ENCODE assay signal across 31 mouse cellular contexts in the genomic region with DNA sequence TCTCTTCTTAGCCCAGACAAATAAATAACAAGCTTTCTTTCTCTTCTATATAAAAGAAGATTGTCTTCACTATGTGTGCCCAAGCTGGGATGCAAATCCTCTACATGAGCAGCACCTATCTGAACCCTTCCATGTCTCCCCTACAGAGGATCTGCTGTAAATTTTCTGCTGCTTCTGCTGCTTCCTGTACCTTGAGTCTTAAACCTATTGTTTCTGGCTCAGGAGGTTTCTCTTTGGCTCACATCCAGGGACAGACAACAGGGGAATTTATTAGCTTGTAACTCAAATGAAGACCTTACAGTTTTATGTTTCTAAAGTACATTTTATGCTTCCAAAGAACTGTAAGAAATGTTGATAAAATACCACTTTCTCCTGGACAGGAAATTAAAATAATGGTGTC. TPM values are rescaled to one million over a fixed set of nuclear protein-coding genes. Genes with fewer than 3 reads are reported as not detected.
DNase-seq lines count a peak whose midpoint lies in the region; ATAC-seq lines count a peak whose summit lies in the region.
"Had no signal": no experiment of that assay in that cellular context is flagged by ENCODE, and none has a peak within 500 bp of the region (broad histone marks: within the 10 kb centered on the region; RNA-seq: fewer than 3 reads in every experiment).

No protein-coding gene starts in this region.

- no peak overlapping the region for H3K27ac ChIP-seq in embryonic facial prominence, embryonic 14.5 days (replicated peaks; ENCODE audit: low read depth, low read length)
- no peak overlapping the region for H3K27ac ChIP-seq in embryonic facial prominence, embryonic 10.5 days (replicated peaks)
- H3K27ac ChIP-seq: embryonic facial prominence, embryonic 15.5 days; gastrocnemius, adult 2 months; hindbrain, embryonic 12.5 days; hindbrain, embryonic 15.5 days had no signal

- no peak overlapping the region for H3K9ac ChIP-seq in embryonic facial prominence, embryonic 14.5 days (ENCODE audit: low read depth, low read length)
- H3K9ac ChIP-seq: embryonic facial prominence, embryonic 15.5 days; forebrain, postnatal 0 days; hindbrain, embryonic 12.5 days; hindbrain, embryonic 15.5 days had no signal

- DNase-seq in embryonic facial prominence, embryonic 14.5 days (ENCODE audit: low spot score): peak; percentile 11
- no peak for DNase-seq in embryonic facial prominence, embryonic 10.5 days (ENCODE audit: low spot score)
- peak; percentile 29 for DNase-seq in kidney, adult 9 months
- no peak for DNase-seq in kidney, adult 11 months
- DNase-seq in kidney, postnatal 10 days: peak; percentile 39
- DNase-seq in spleen, adult 12 weeks (ENCODE audit: low spot score): no peak
- no peak for DNase-seq in right cerebral cortex, adult 2 months (ENCODE audit: low spot score in 2 of 2)
- DNase-seq: adrenal gland, postnatal 10 days; B cell, adult 2 months; cerebellum, adult 18-20 months; cerebellum, adult 9-10 months; cerebellum, postnatal 36 days; embryo, embryonic 11 days; forebrain, postnatal 0 days; gastrocnemius, adult 2 months; gastrocnemius, postnatal 14 days; heart, adult 11 months had no signal

- no peaks in the 10 kb centered on the region for H3K27me3 ChIP-seq in embryonic facial prominence, embryonic 14.5 days (replicated peaks; ENCODE audit: control insufficient read depth, insufficient read depth, low read length)
- H3K27me3 ChIP-seq in embryonic facial prominence, embryonic 10.5 days (replicated peaks; ENCODE audit: low read depth, poor library complexity, severe bottlenecking): no peaks in the 10 kb centered on the region
- H3K27me3 ChIP-seq: CH12.LX; embryonic facial prominence, embryonic 15.5 days; hindbrain, embryonic 12.5 days; hindbrain, embryonic 15.5 days; Patski had no signal

- no peaks in the 10 kb centered on the region for H3K4me1 ChIP-seq in embryonic facial prominence, embryonic 14.5 days (ENCODE audit: control insufficient read depth, insufficient read depth, low read length)
- no peaks in the 10 kb centered on the region for H3K4me1 ChIP-seq in embryonic facial prominence, embryonic 10.5 days
- H3K4me1 ChIP-seq: embryonic facial prominence, embryonic 15.5 days; hindbrain, embryonic 12.5 days; hindbrain, embryonic 15.5 days had no signal

- H3K36me3 ChIP-seq in embryonic facial prominence, embryonic 14.5 days (ENCODE audit: control insufficient read depth, insufficient read depth, low read length): no peaks in the 10 kb centered on the region
- no peaks in the 10 kb centered on the region for H3K36me3 ChIP-seq in embryonic facial prominence, embryonic 10.5 days (replicated peaks)
- H3K36me3 ChIP-seq: embryonic facial prominence, embryonic 15.5 days; G1E; hindbrain, embryonic 12.5 days; hindbrain, embryonic 15.5 days had no signal

- no peak overlapping the region for H3K4me2 ChIP-seq in embryonic facial prominence, embryonic 14.5 days (ENCODE audit: low read depth, low read length)
- H3K4me2 ChIP-seq: embryonic facial prominence, embryonic 15.5 days; heart, embryonic 11.5 days; hindbrain, embryonic 12.5 days; hindbrain, embryonic 15.5 days had no signal

- H3K4me3 ChIP-seq in embryonic facial prominence, embryonic 14.5 days (ENCODE audit: low read depth, low read length): no peak overlapping the region
- no peak overlapping the region for H3K4me3 ChIP-seq in embryonic facial prominence, embryonic 10.5 days
- H3K4me3 ChIP-seq: embryonic facial prominence, embryonic 15.5 days; gastrocnemius, adult 2 months; hindbrain, embryonic 12.5 days; hindbrain, embryonic 15.5 days had no signal

- no peak for ATAC-seq in embryonic facial prominence, embryonic 14.5 days (ENCODE audit: low read depth)
- ATAC-seq: forebrain, embryonic 14.5 days; Patski had no signal

- no peaks in the 10 kb centered on the region for H3K9me3 ChIP-seq in embryonic facial prominence, embryonic 14.5 days (ENCODE audit: control insufficient read depth, low read length)
- H3K9me3 ChIP-seq in embryonic facial prominence, embryonic 10.5 days: no peaks in the 10 kb centered on the region
- H3K9me3 ChIP-seq: embryonic facial prominence, embryonic 15.5 days; G1E; hindbrain, embryonic 12.5 days; hindbrain, embryonic 15.5 days had no signal

RNA-seq across cellular contexts. Expression of gene Gm21905, which starts 0.8 kb away (rescaled TPM):
- not detected in 2 replicates for polyA plus RNA-seq in embryonic facial prominence, embryonic 14.5 days (2014; fragmentation: Nextera tagmentation; extraction: Ambion mirVana)
- not detected in 2 replicates for polyA plus RNA-seq in embryonic facial prominence, embryonic 10.5 days (2016; fragmentation: Nextera tagmentation; extraction: Ambion mirVana)
- polyA plus RNA-seq: cortical plate, adult 2 months; embryonic facial prominence, embryonic 11.5 days; embryonic facial prominence, embryonic 15.5 days; forebrain, embryonic 11.5 days; forebrain, embryonic 14.5 days; forebrain, postnatal 0 days; frontal cortex, adult 2 months; G1E; heart, embryonic 11.5 days; heart, embryonic 14.5 days; heart, postnatal 0 days; hindbrain, embryonic 12.5 days; hindbrain, embryonic 15.5 days; Patski had no signal

RNA-seq across cellular contexts. Expression of gene Gm5108, which starts 5.5 kb away (rescaled TPM):
- polyA plus RNA-seq in embryonic facial prominence, embryonic 14.5 days (2014; fragmentation: Nextera tagmentation; extraction: Ambion mirVana): not detected in 2 replicates
- polyA plus RNA-seq in embryonic facial prominence, embryonic 10.5 days (2016; fragmentation: Nextera tagmentation; extraction: Ambion mirVana): not detected in 2 replicates
- polyA plus RNA-seq: cortical plate, adult 2 months; embryonic facial prominence, embryonic 11.5 days; embryonic facial prominence, embryonic 15.5 days; forebrain, embryonic 11.5 days; forebrain, embryonic 14.5 days; forebrain, postnatal 0 days; frontal cortex, adult 2 months; G1E; heart, embryonic 11.5 days; heart, embryonic 14.5 days; heart, postnatal 0 days; hindbrain, embryonic 12.5 days; hindbrain, embryonic 15.5 days; Patski had no signal

Comparison
In these comparisons a context has a peak if more than half of its experiments do, and no peak if none do; other contexts are left out.
1. DNase-seq: peak in embryonic facial prominence, embryonic 14.5 days (single experiment), kidney, adult 9 months (single experiment) and kidney, postnatal 10 days (single experiment); none in embryonic facial prominence, embryonic 10.5 days (single experiment), kidney, adult 11 months (single experiment), spleen, adult 12 weeks (single experiment) and right cerebral cortex, adult 2 months (0 of 2).